Mouse (Mus musculus) Muller cell, postnatal 12 days (primary cell): ENCODE data around the gene Jun.

Source experiments
- DNase-seq: peaks from one replicate; pipeline ENCODE4 v3.0.0-alpha.2; 2015; ENCODE audit errors: inconsistent ontology term

Gene Jun

GRCm38 (mm10) chr4:95031158-95031557, 20.9 kb downstream of the Jun start:
- DNase-seq = no peak

- peak; percentile 65 for DNase-seq
These were observed 26.0 kb downstream of the Jun start for GRCm38 (mm10) chr4:95025847-95026600.

- DNase-seq = peak; percentile 80
These were observed 28.6 kb downstream of the Jun start for GRCm38 (mm10) chr4:95023350-95023953.

GRCm38 (mm10) chr4:95021649-95022637, 30.1 kb downstream of the Jun start:
- DNase-seq = no peak

- no peak for DNase-seq
These were observed 31.8 kb downstream of the Jun start for GRCm38 (mm10) chr4:95020201-95020600.

- DNase-seq = no peak
These were observed 33.8 kb downstream of the Jun start for GRCm38 (mm10) chr4:95018221-95018620.

- DNase-seq = no peak
These were observed 39.3 kb downstream of the Jun start for GRCm38 (mm10) chr4:95012706-95013105.

- peak; percentile 52 for DNase-seq
These were observed 39.8 kb downstream of the Jun start for GRCm38 (mm10) chr4:95012256-95012655.

GRCm38 (mm10) chr4:95008175-95009057, 43.6 kb downstream of the Jun start:
- peak; percentile 51 for DNase-seq

GRCm38 (mm10) chr4:95007759-95008158, 44.3 kb downstream of the Jun start:
- no peak for DNase-seq

GRCm38 (mm10) chr4:95005251-95005830, 46.7 kb downstream of the Jun start:
- no peak for DNase-seq

GRCm38 (mm10) chr4:95001043-95001775, 50.8 kb downstream of the Jun start:
- peak; percentile 84 for DNase-seq

GRCm38 (mm10) chr4:95000147-95000546, 51.9 kb downstream of the Jun start:
- DNase-seq = no peak

- no peak for DNase-seq
These were observed 52.8 kb downstream of the Jun start for GRCm38 (mm10) chr4:94999249-94999648.
